Mouse (Mus musculus) kidney, adult 2 months (tissue): ENCODE data around the gene Egfr.

Source experiments
- CTCF ChIP-seq: fragments of 200-500 bp; conservative IDR thresholded peaks from 2 replicates; pipeline ENCODE4 v1.5.1; 2011; ENCODE audit warnings: low read depth, mild to moderate bottlenecking, control low read depth, low read length, moderate library complexity, mixed read lengths; ENCODE audit not compliant: insufficient read depth, insufficient read length
- POLR2A ChIP-seq: fragments of 200-500 bp; IDR thresholded peaks from one replicate; pipeline ENCODE4 v1.6.1; 2011; ENCODE audit warnings: low read depth, low read length, control low read depth

DNA sequence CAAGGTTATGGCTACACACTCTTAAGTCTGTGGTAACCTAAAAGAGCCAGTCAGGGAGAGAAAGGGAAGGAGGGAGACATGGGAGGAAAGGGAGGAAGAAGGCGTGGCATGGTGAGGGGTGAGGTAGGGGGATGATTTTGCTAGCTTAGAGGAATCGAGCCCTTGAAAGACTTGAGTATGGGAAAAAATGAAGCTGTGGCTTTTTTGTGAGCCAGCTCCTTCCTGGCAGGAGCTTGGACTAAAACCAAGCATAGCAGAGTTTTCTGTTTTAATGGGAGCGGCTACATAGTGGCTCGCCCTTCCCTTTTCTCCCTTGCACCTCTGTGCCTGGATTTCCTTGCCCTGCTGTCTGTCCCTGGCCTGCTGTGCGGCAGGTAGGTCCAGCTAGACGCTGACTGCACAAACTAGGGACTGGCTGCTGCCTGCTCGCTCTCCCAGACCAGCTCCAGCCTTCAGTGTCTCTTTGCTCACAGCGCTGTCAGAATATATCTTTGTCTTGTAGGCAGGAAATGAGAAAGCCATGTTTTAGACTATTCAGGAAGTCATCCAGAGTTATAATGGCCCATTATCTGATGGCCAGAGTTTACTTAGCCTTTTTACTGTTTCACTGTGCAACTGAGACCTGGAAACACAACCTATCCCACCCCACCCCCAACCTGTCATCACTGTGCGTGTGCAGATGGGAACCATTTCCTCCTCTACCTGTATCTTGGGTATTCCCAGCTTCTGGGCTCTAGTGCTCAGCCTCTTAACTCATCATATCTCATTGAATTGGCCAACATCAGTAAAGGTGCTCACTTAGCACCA lies 57.4 kb downstream of the Egfr start:
- no peak for TF ChIP-seq POLR2A
- no peak for TF ChIP-seq CTCF
